Mouse (Mus musculus): ENCODE measurements around the gene Cd22.

DNA sequence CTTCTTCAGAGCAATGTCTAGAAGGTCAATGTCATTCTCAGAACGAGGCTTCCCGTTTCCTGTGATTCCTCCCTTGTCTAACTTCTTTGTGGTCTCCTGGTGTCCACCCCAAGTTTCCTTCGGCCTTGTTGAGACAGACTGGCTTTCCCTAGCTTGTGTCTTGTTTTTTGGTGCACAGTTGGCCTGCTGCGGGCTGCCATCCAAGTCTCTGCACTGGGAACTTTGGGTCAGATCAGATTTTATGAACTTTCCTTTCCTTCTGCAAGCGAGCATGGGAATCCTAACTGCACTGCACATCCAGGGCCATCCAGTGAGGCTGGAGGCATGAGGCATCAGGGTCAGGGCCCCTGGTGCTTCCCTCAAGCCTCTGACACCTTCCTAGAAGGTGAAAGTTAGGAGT lies 58.6 kb downstream of the Cd22 start:
- TF ChIP-seq GATA2 (IDR thresholded peaks at IDR 0.05; ENCODE audit: borderline replicate concordance, low read depth, low read length) (no peak), CTCF (IDR thresholded peaks at IDR 0.05; ENCODE audit: low read depth, low read length) (no peak), GATA1 (IDR thresholded peaks at IDR 0.05; ENCODE audit: borderline replicate concordance, low read length) (no peak), POLR2AphosphoS5 (IDR thresholded peaks at IDR 0.05; ENCODE audit: insufficient replicate concordance, low read depth, low read length) (no peak), TAL1 (conservative IDR thresholded peaks at IDR 0.05; ENCODE audit: low read depth, low read length) (no peak)
